Mouse (Mus musculus) heart, postnatal 0 days (tissue): ENCODE measurements at regions not wholly inside any gene's neighbourhood (a gene's known extent, or its start where the extent isn't known, plus 50 kb on each side); places are given as distances from the start of the nearest gene placed in this dataset.

Experiments used
- ATAC-seq: fragments of 200-750 bp; cut with Nextera tagmentation; 2 replicates; pipeline ENCODE4 v1.8.0; 2017; ENCODE audit warnings: low read depth, moderate number of reproducible peaks, moderate library complexity; ENCODE audit not compliant: insufficient read depth
- DNase-seq: peaks from one replicate; pipeline ENCODE4 v3.0.0-alpha.2; 2016; ENCODE audit warnings: low spot score
- H3K27ac ChIP-seq: fragments of 300-500 bp; sonication (generic); 2 replicates; pipeline ENCODE4 v1.5.1; 2014; ENCODE audit warnings: low read depth, mild to moderate bottlenecking
- H3K27me3 ChIP-seq: fragments of 300-500 bp; sonication (generic); 2 replicates; pipeline ENCODE4 v1.6.1; 2014; ENCODE audit warnings: low read length, mixed read lengths; ENCODE audit not compliant: control insufficient read depth, insufficient read depth
- H3K36me3 ChIP-seq: fragments of 300-500 bp; sonication (generic); replicated peaks from 2 replicates; pipeline ENCODE4 v1.6.1; 2014; ENCODE audit warnings: low read length, mixed read lengths; ENCODE audit not compliant: control insufficient read depth, insufficient read depth
- H3K4me1 ChIP-seq: fragments of 300-500 bp; sonication (generic); 2 replicates; pipeline ENCODE4 v1.6.1; 2014; ENCODE audit warnings: antibody characterized with exemption; ENCODE audit not compliant: control insufficient read depth, insufficient read depth
- H3K4me2 ChIP-seq: fragments of 300-500 bp; sonication (generic); 2 replicates; pipeline ENCODE4 v1.6.1; 2014; ENCODE audit warnings: low read depth, mild to moderate bottlenecking, low read length, moderate library complexity
- H3K4me3 ChIP-seq: fragments of 300-500 bp; sonication (generic); 2 replicates; pipeline ENCODE4 v1.5.1; 2014; ENCODE audit warnings: low read depth, low read length
- H3K9ac ChIP-seq: fragments of 300-500 bp; sonication (generic); replicated peaks from 2 replicates; pipeline ENCODE4 v1.6.1; 2014; ENCODE audit warnings: low read depth, low read length, mixed read lengths
- H3K9me3 ChIP-seq: fragments of 300-500 bp; sonication (generic); replicated peaks from 2 replicates; pipeline ENCODE4 v1.6.1; 2016; ENCODE audit warnings: low read length; ENCODE audit not compliant: control insufficient read depth
- CTCF ChIP-seq: IDR thresholded peaks from 2 replicates; pipeline ENCODE4 v1.5.1; 2016; ENCODE audit warnings: antibody characterized with exemption, control low read depth, low read depth
- EP300 ChIP-seq: IDR thresholded peaks from 2 replicates; pipeline ENCODE4 v1.6.1; 2016; ENCODE audit warnings: antibody characterized with exemption, low read depth
- WGBS: fragments of 180-500 bp; shearing (Covaris S2); extraction: QIAGEN DNeasy Blood & Tissue Kit; methylation state at CpG from one replicate; pipeline ENCODE4 v1.1.7; 2014; 5-methylcytosine and 5-hydroxymethylcytosine counted together

GRCm38 (mm10) chr11:19595107-19595506 is 329.1 kb upstream of the Spred2 start:
- no peak for ATAC-seq

GRCm38 (mm10) chr11:19596336-19596735 is 327.8 kb upstream of the Spred2 start:
- H3K4me1 ChIP-seq: no peaks in the 10 kb centered on the region
- no peak overlapping the region for H3K9ac ChIP-seq
- ATAC-seq (no peak), DNase-seq (no peak)
- no peak overlapping the region for H3K4me3 ChIP-seq
- H3K36me3 ChIP-seq: no peaks in the 10 kb centered on the region
- H3K27me3 ChIP-seq: no peaks in the 10 kb centered on the region
- no peak for TF ChIP-seq CTCF
- TF ChIP-seq EP300: no peak
- no peak overlapping the region for H3K27ac ChIP-seq
- H3K4me2 ChIP-seq: no peak overlapping the region
- no peaks in the 10 kb centered on the region for H3K9me3 ChIP-seq

More at GRCm38 (mm10) chr11:19595107-19595506, 329.1 kb upstream of the Spred2 start:
- no peak overlapping the region for H3K9ac ChIP-seq
- no peak overlapping the region for H3K4me2 ChIP-seq
- TF ChIP-seq CTCF (no peak), EP300 (no peak)
- no peak overlapping the region for H3K4me3 ChIP-seq
- H3K27ac ChIP-seq: no peak overlapping the region
- no peaks in the 10 kb centered on the region for H3K27me3 ChIP-seq
- no peaks in the 10 kb centered on the region for H3K9me3 ChIP-seq
- no peaks in the 10 kb centered on the region for H3K4me1 ChIP-seq
- 88% methylated on average over 4 of the region's 4 CpGs for WGBS
- no peak for DNase-seq
- no peaks in the 10 kb centered on the region for H3K36me3 ChIP-seq

GRCm38 (mm10) chr11:19599433-19599832 is 324.7 kb upstream of the Spred2 start:
- DNase-seq: no peak
- WGBS: 86% methylated on average over 9 of the region's 9 CpGs
- Histone ChIP-seq H3K4me1 (no peaks in the 10 kb centered on the region), H3K4me3 (no peak overlapping the region), H3K9ac (no peak overlapping the region), H3K27me3 (no peaks in the 10 kb centered on the region), H3K9me3 (no peaks in the 10 kb centered on the region), H3K27ac (no peak overlapping the region), H3K4me2 (no peak overlapping the region), H3K36me3 (no peaks in the 10 kb centered on the region)
- ATAC-seq: no peak
- no peak for TF ChIP-seq CTCF

- Histone ChIP-seq H3K27me3 (no peaks in the 10 kb centered on the region), H3K9me3 (no peaks in the 10 kb centered on the region), H3K4me2 (no peak overlapping the region), H3K36me3 (no peaks in the 10 kb centered on the region), H3K9ac (no peak overlapping the region), H3K27ac (no peak overlapping the region), H3K4me1 (no peaks in the 10 kb centered on the region), H3K4me3 (no peak overlapping the region)
- DNase-seq (no peak), ATAC-seq (no peak)
- no peak for TF ChIP-seq EP300
- TF ChIP-seq CTCF: no peak
- 75% methylated on average over 15 of the region's 15 CpGs for WGBS
Measured at GRCm38 (mm10) chr11:19601216-19601938, 322.8 kb upstream of the Spred2 start.

GRCm38 (mm10) chr11:19602496-19602895 is 321.7 kb upstream of the Spred2 start:
- H3K4me2 ChIP-seq: no peak overlapping the region
- H3K27ac ChIP-seq: no peak overlapping the region
- no peak overlapping the region for H3K9ac ChIP-seq
- ATAC-seq (no peak), DNase-seq (no peak)
- 78% methylated on average over 5 of the region's 5 CpGs for WGBS
- H3K36me3 ChIP-seq: no peaks in the 10 kb centered on the region
- no peak for TF ChIP-seq CTCF
- no peak for TF ChIP-seq EP300
- H3K9me3 ChIP-seq: no peaks in the 10 kb centered on the region
- no peaks in the 10 kb centered on the region for H3K4me1 ChIP-seq
- no peak overlapping the region for H3K4me3 ChIP-seq
- no peaks in the 10 kb centered on the region for H3K27me3 ChIP-seq

GRCm38 (mm10) chr11:19605602-19606001 is 318.6 kb upstream of the Spred2 start:
- no peak for DNase-seq
- ATAC-seq: no peak
- H3K27me3 ChIP-seq: no peaks in the 10 kb centered on the region
- TF ChIP-seq CTCF (no peak), EP300 (no peak)
- no peaks in the 10 kb centered on the region for H3K9me3 ChIP-seq
- H3K36me3 ChIP-seq: no peaks in the 10 kb centered on the region
- no peak overlapping the region for H3K27ac ChIP-seq
- H3K4me3 ChIP-seq: no peak overlapping the region
- H3K9ac ChIP-seq: no peak overlapping the region
- H3K4me1 ChIP-seq: no peaks in the 10 kb centered on the region
- H3K4me2 ChIP-seq: no peak overlapping the region
- 77% methylated on average over 4 of the region's 4 CpGs for WGBS
